Mouse (Mus musculus): ENCODE measurements around the gene Hmgb1.

Gene Hmgb1

DNA sequence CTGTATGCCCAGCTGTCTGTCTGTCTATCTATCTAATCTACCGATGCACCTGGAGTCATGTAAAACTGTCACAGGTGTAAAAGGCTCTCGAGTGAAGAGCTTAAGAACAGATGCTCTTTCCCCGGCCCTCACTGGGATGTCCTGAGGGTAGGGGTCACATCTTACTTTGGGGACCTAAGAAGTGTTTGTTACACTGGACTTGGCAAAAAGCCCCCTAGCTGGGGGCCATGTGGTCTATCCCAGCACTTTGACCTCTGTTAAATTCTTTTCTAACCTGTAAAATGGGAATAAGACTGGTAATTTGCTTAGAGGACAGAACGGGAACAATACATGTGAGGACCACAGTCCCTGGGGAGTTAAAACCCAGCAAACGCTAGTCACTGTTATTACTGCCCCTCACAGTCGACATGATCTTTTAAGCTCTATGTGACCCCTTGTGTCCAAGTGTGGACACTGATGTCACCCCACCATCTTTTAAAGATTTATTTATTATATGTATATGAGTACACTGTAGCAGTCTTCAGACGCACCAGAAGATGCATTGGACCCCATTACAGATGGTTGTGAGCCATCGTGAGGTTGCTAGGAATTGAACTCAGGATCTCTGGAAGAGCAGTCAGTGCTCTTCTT lies 80.1 kb downstream of the Hmgb1 start:
- in situ Hi-C loops (cut with MseI, MboI): no loop called here

DNA sequence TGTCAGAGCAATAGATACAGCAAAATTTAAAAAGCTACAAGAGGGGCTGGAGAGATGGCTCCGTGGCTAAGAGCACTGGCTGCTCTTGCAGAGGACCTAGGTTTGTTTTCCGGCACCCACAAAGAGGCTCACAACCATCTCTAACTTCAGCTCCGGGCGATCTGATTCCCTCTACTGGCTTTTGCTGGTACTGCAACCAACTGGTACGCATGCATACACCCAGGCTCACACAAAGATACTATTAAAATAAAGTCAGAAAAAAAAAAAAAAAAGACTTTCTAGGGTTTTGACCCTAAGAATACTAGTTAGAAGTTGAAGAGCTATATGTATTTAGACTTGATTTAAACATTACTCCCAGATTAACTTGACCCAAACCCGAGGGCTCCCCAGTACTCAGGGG lies 82.4 kb downstream of the Hmgb1 start:
- in situ Hi-C loops (cut with MseI, MboI): no loop called here

DNA sequence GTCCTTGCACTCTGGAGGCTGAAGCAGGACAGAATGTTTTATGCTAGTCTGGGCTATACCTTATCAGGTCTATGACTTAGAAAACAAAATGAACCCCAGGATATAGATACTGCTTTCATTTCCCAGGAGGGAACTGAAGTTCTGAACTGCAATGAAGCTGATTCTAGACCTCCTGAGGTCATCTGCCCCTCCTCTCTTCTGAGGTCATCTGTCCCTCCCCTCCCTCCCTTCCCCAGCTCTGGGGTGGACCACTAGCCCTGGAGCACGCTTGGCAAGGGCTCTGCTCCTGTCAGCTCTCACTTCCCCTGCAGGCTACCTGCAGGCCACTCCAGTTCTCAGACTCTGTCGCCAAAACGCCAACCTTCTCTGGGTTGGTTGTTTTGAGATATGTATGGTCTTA lies 84.2 kb downstream of the Hmgb1 start:
- in situ Hi-C loops (cut with MseI, MboI): no loop called here

DNA sequence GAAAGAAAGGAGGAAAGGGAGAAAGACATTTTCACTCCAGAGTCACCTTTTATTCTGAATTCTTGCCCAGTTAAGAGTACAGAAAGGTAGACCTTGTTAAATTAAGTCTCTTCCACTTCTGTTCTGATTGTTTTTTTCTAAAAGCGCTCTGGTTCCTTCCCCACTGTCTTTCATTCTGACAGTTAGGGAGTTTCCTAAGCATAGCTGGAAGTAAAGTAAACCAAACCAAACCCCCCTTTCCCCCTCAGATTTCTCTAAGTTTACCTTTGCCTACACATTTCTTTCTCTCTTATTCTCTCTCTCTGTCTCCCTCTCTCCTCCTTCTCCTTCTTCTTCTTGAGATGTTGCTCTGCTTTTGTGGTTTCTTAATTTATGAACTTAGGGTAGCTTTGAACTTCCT lies 85.3 kb downstream of the Hmgb1 start:
- in situ Hi-C loops (cut with MseI, MboI): no loop called here

DNA sequence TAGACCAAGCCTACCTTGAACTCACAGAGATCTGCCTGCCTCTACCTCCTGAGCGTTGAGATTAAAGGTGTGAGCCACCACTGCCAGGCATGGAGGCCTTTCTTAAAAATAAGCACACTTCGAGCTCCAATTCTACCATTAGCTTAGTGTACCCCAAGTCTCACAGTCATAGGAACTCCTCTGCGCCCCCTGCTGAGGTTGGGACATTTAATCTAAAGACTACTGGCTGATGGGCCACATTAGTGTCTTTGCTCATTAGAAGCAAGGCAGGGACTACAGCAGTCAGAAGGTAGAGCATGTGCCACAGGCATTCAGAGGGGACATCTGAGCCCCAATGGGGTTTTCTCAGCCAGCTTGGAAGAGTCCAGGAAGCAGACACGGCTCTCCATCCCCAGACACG lies 86.4 kb downstream of the Hmgb1 start:
- in situ Hi-C loops (cut with MseI, MboI): no loop called here

DNA sequence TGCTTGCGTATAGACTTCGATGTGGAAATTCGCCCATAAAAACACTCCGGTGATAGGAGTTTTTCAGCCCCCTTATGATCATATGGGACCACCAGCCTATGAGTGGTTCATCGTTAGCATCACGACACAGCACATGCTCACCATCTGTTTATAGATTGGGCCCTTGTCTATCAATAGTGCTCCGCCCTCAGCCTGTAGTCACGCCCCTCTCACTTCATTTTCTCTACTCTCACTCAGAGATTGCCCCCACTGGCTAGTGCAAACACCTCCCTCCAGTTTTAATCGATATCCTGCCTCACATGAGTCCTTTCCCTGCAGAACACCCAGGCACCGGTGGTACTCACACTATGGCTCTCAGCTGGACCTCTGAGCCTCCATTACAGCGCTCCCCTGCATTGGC lies 88.0 kb downstream of the Hmgb1 start:
- in situ Hi-C loops (cut with MseI, MboI): no loop called here

DNA sequence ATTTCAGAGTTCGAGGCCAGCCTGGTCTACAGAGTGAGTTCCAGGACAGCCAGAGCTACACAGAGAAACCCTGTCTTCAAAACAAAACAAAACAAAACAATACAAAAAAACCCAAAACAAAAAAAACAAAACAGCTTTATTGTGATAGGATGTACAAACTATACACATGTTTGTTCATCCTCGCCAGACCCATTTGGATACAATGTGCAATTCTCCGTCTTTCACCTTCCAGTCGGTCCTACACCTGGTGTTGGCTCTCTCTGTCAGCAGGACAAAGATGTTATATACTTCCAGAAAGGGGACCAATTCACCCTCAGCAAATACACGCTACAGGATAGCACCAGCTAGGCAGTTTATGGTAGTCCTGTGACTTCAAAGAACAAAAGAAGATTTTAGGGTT lies 91.4 kb downstream of the Hmgb1 start:
- in situ Hi-C loops (cut with MseI, MboI): no loop called here

DNA sequence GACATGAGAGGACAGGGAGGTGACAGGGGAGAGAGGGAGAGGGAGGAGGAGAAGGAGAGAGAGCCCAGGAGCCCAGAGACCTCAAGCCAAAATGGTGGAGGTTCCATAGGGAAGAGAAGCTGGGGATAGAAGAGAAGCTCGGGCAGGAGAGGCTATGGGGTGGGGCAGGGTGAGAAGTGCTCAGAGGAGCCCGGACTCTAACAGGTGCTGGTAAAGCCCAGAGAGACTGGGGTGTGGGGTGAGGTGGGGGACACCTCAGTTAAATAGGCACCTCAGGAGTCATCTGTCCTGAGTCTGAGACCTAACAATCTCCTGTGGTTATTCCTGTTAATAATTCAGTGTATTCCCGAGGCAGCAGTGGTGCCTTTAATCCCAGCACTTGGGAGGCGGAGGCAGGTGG lies 91.8 kb downstream of the Hmgb1 start:
- in situ Hi-C loops (cut with MseI, MboI): no loop called here

DNA sequence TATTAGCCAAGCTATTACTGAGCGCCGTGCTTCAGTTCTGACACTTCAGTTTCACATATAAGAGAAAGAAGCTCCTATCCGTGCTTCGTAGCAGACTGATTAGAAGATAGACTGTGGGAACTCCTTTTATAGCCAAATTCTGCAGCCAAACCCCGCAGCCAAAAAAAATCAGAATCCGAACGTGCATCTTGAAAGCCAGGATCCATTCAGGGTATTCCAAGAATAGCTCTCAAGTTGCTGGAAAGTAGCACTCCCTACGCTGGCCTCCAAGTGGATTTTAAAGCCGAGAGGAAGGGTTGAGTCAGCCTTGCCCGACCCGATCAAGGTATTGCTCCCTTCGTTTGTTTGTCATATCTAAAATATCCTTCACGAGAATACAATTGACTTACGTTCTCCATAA lies 93.0 kb downstream of the Hmgb1 start:
- in situ Hi-C loops (cut with MseI, MboI): no loop called here

DNA sequence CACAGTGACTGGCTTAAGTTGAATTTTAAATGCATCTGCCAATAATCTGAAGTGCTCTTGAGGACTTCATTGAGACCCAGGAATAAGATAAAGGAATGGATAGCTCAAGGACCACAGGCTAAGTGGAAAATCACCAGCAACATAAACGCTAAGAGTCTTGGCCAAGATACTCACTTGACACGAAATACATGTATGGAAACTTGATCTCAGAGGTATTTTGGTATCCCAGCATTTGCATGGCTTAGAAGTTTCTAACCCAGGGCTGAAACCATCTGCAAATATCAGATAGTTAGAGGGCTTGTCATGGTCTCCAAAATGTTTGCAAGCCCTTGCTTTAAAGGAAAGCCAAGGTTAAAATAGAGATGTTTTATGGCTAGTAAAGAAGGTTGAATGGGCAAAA lies 94.4 kb downstream of the Hmgb1 start:
- in situ Hi-C loops (cut with MseI, MboI): no loop called here

DNA sequence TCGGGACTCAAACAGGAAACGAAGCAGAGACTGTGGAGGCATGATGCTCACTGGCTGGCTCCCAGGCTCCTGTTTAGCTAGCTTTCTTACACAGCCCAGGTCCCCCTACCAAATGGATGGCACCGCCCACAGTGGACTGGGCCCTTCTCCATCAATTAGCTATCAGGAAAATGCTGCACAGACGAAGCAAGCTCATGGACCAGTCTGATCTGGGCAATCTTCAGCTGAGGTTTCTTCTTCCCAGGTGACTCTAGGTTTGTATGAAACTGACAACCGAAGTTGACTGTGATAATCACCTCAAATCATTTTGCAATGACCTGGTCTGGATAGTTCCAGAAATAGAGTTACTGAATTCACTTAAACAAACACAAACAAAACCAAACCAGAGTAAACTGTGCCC lies 94.8 kb downstream of the Hmgb1 start:
- in situ Hi-C loops (cut with MseI, MboI): no loop called here

DNA sequence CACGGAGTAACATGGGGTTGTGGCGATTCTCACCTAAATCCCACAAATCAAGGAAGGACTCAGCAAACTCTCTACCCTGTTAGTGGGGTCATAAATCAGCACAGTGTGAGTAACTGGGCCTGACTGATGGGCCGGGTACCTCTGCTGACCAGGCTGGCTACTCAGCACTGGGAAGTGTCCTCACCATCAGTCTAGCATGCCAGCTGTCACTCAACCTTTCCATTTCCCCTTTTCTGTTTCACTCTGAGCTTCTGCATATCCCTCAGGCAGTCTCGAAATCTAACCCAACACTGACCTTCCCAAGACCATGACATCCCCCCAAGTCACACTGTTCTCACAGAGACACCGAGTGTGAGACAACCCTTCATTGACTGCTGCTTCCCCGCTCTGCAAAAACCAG lies 95.4 kb downstream of the Hmgb1 start:
- in situ Hi-C loops (cut with MseI, MboI): no loop called here

DNA sequence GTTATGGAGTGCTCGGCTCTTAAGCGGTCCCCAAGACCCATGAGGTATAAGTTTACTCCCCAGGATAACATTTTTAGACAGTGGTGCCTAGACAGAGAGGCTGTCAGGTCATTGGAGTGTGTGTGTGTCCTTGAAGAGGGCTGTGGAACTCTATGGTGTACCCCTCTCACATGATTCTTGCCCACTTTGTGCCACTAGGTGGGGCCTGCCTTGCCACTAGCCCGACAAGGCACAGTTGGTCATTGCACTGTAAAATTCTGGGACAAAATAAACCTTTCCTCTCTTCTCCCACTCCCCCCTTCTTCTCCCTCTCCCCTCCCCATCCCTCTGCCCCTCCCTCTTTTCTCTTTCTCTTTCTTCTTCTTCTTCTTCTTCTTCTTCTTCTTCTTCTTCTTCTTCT lies 96.1 kb downstream of the Hmgb1 start:
- in situ Hi-C loops (cut with MseI, MboI): no loop called here

DNA sequence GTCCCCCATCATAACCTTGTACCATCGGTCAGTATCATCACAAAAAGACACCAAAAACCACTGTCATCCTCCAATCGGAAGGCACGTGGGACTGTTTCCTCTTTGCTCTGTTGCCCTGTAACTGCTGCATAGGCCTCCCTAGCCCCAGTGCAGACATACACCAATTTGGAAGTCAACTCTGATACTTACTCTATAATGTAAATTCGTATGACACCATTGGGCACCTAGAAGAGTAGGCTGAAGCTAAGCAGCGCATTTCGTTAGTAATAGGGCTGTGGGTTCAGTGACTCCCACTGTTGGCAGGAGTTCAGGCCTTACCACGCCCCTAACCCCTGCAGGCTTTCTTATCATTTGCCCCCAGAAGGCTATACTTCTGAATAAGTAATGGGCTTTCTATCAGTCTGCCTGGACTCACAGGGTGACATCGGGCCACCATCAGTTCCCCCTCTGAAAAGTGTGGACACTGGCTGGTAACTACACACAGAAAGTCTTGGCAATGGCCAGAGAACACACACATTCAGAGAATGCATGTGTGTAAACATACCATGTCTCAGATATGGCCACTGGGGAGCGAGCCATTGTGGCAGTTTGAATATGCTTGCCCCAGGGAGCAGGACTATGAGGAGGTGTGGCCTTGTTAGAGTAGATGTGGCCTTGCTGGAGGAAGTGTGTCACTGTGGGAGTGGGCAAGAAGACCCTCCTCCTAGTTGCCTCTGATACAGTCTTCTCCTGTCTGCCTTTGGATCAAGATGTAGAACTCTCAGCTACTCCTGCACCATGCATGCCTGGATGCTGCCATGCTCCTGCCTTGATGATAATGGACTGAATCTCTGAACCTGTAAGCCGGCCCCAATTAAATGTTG lies 97.7 kb downstream of the Hmgb1 start:
- in situ Hi-C loops (cut with MseI, MboI): no loop called here

DNA sequence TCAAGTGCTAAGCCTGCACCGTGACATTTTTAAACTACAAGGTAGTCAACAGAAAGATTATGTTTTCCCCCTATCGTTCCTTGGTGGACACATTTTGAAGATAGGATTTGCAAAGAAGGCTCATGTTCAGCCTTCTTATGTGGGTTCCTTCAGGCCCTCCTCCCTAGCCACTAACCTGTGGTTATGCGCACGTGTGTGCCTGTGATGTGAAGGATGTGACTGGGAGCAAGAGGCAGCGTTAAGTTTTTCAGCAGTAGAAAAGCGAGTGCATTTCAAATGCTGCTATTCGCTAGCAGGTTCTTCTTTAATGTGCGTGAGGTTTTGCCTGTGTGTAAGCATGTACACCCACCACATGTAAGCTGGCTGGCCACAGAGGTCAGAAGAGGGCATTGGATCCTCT lies 103.8 kb downstream of the Hmgb1 start:
- in situ Hi-C loops (cut with MseI, MboI): no loop called here

DNA sequence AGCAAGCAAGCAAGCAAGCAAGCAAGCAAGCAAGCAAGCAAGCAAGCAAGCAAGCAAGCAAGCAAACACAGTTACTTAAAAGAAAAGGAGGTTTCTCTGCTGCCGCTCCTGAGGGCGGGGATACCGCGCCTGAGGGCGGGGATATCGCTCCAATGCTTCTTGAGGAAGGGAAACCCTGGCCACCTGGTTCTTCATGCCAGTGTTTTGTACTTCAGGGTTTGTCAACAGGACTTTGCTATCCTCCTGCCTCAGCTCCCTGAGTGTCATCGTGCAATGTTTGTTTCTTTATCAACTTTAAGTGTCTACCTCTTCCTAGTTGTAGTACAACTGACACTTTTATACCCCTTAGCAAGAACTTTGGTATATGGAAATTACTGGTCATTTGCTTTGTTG lies 104.5 kb downstream of the Hmgb1 start:
- in situ Hi-C loops (cut with MseI, MboI): no loop called here

DNA sequence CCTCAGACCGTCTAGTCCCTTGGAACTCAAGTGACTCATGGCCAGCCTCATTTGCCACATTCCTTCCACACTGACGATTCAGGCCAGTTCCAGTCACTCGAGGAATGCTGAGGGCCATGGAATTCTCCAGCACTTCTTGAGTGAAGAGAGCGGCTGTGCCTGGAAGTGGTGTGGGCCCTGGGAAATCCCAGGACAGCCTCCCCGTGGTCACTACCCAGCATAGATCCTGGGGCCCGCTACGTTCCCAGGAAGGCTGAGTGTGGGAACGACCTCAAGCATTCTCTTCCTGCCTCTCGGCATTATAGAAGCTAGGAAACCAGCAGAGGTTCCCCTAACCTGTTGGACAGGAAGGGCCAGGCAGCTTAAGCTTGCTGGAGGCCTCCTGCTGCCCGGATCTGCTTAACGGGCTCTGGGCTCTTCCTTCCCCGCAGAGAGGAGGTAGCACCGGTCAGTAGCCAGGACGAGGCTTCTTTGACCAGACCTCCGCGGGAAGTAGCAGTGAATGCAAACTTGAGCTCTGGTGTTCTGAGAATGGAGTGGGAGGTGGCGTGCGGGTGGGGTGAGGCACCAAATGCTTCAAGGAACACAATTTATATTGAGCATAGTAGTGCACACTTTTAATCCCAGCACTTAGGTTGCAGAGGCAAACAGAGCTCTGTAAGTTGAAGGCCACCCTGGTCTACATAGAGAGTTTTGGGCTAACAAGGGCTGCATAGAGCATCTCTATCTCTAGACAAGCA lies 105.1 kb downstream of the Hmgb1 start:
- in situ Hi-C loops (cut with MseI, MboI): no loop called here

DNA sequence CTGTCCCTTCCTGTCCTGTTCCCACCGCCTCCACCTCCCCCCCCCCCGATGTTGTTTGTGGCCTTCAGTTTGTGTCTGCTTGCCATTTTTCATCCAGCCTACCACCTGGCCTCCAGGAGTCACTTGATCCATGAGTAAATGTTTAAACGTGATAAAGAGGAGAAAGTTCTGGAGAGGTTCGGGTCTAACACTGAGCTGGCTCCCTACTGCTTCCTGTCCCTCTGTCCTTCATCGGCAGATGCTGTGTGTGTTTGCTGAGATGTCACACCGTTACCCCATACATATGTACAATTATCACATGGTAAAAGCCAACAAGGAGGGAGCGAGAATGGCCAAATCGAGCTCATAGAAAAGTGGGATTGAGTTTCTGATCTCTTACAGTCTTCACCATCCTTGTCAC lies 107.2 kb downstream of the Hmgb1 start:
- in situ Hi-C loops (cut with MseI, MboI): no loop called here

DNA sequence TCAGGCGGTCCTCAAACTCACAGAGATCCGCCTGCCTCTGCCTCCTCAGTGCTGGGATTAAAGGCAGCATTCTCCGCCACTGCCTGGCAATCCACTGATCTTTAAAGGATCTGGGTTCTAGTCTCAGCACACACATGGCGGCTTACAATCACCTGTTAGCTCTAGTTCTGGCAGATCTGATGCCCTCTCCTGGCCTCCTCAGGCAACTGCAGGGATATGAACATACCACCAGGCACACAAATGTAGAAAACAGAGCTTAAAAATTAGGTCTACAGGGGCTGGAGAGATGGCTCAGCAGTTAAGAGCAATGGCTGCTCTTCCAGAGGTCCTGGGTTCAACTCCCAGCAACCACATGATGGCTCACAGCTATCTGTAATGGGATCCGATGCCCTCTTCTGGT lies 112.7 kb downstream of the Hmgb1 start:
- in situ Hi-C loops (cut with MseI, MboI): no loop called here

DNA sequence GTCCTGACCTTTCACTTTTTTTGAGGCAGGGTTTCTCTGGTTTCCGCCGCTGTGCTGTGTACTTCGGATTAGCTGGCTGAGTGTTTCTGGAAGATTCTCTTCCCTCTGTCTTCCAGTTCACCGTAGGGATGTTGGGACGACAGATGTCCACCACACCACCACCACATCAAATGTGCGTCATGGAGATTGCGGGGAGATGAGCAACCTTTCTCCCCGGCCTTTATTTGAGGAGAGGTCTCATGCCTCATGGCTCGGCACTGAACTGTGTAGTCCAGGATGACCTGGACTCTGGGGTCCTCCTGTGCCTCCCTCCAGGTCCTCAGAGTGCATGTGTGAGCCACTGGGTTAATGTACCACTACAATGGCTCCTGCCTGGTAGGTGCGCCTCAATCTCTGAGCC lies 115.5 kb downstream of the Hmgb1 start:
- in situ Hi-C loops (cut with MseI, MboI): no loop called here

DNA sequence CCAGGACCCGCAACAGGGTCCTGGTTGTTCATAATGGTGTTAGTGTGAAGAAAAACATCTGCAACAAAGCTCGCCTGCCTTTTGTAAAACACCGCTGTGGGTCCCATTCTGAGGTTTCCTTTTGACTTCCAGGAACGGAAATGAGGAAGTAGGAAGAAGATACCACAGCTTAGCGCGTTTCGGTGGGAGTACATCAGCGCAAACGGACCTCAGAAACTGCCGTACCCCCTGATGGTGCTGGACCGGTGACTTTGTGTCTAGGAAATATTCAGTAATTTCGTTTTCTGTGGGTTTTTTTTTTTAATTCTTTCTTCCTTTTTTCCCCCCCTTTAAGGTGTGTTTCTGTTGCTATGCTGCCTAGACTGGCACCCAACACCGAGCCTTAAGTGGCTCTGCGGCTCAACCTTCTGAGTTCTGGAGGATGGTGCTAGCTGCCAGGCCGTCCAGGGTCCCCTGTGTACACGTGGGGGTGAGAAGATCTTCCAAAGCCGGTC lies 116.0 kb downstream of the Hmgb1 start:
- in situ Hi-C loops (cut with MseI, MboI): no loop called here

DNA sequence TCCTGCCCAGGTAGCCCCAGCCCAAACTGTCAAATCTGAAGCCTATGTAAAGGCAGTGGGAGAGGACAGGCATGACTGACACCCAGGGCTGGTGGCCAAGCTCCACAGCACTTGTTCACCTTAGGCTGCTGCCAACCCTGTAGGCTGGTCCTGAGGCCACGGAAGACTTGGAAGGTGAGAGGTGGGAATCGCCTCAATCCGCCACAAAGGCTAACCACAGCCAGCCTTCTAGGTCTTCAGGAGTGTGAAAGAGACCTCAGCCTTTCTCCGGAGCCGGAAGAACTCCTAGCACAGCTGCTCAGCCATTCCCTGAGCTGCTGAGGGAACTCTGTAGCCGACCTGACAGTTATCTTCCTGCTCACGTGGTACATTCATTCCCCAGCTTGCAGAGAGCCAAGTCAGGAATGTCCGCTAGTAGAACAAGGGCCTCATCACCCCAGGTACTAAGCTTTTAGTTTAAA lies 116.8 kb downstream of the Hmgb1 start:
- in situ Hi-C loops (cut with MseI, MboI): no loop called here

DNA sequence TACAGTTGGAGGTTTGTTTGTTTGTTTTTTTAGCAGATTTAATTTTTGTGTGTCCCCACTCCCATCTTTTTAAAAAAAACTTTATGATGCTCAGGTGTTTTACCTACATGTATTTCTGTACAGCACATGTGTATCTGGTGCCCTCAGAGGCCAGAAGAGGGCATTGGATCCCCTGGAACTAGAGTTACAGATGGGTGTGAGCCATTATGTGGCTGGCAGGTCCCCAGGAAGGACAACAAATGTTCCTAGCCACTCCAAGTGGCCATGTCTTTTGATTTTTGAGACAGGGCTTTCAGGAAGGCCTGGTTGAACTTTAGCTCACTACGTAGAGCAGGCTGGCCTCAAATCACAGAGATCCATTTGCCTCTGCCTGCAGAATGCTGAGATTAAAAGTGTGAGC lies 121.5 kb downstream of the Hmgb1 start:
- in situ Hi-C loops (cut with MseI, MboI): no loop called here
